Mouse (Mus musculus) 3134 (cell line): ENCODE data around the gene Zbtb11.
"Not testable (repeated sequence)": the region's sequence is repeated elsewhere in the genome, so short reads cannot be mapped to it uniquely, and the experiment has no call there.

Experiments
- DNase-seq: peaks from one replicate; pipeline ENCODE4 v3.0.0-alpha.2; 2011; ENCODE audit warnings: low spot score; ENCODE audit not compliant: insufficient read length; ENCODE audit errors: extremely low read depth

Gene Zbtb11

DNA sequence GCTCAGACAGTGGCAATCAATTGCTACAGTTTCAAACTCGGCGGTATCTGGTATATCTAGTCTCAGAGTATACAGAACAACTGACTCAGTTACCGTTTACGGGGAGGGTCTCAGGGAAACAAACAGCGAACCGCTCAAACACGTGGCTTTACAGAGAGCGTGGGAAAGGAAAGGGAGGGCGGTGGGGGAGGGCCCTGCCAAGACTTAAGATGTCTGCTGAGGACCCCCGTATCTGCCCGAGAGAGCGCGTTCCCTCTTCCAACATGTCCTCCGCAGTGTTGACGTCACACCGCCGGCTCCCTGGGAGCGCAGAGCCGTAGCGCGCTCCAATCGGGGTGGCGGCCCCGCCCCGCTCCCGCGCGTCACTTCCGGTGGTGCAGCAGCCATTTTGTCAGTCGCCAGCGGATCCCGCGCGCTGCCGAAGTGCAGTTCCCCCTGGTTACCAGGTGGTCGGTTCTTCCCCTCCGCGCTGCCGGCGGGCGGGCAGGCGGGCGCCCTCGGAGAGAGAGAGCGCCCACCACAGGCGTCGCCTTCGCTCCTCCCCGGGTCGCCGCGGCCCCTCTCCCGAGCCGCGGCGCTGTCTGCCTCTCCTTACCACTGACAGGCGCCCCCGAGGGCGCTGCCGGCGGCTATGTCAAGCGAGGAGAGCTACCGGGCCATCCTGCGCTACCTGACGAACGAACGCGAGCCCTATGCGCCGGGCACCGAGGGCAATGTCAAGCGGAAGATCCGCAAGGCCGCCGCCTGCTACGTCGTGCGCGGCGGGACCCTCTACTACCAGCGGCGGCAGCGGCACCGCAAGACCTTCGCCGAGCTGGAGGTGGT is at the start of gene Zbtb11:
Gene Zbtb11, plus strand, starts transcription at position 453 of the 825 bp plus-strand sequence.
- peak; percentile 99 for DNase-seq

DNA sequence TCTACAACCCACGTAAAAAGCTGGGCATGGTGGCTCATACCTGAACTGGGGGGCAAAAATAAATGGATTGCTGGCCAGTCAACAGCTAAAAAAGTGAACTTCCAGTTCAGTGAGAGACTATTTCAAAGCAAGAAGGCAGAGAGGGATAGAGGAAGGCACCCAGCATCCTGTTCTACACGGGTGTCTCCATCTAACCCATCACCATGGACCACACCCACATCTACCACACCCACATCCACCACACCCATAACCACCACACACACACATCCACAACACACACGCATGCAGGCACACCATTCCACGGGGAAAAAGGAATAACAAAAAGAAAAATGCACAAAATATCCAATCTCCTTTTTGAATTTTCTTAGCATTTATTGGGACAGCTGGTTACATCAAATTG is 49.7 kb upstream of the Zbtb11 start:
- DNase-seq = no peak

DNA sequence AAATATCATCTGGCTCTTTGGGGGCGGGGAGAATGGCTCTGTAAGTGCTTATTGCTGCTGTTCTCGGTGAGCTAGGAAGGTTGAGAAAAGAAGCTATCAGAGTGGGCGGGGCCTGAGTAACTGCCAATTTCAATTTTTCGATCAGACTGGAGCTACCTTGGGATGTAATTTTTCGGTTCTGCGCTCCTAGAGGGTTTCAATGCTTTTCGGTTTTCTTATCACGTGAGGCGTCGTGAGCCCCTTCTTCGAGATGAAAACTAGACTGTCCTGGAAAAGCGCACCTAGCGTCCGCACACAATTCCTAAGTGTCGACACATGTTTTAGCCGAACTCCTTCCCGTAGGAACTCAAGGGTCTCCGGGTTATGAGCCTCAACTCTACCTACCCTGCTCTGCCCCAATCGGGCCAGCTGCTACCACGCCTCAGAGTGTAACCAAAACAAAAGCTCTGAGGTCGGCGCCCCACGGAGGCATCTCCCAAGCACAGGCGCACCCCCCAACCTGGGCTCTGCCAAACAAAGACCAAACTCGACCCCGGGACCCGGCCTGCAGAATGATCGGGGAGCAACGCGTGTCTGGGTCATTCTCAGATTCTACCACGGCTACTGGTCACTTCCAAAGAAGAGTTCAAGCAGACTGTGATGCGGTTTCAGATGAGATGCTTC is 39.9 kb upstream of the Zbtb11 start:
- no peak for DNase-seq

DNA sequence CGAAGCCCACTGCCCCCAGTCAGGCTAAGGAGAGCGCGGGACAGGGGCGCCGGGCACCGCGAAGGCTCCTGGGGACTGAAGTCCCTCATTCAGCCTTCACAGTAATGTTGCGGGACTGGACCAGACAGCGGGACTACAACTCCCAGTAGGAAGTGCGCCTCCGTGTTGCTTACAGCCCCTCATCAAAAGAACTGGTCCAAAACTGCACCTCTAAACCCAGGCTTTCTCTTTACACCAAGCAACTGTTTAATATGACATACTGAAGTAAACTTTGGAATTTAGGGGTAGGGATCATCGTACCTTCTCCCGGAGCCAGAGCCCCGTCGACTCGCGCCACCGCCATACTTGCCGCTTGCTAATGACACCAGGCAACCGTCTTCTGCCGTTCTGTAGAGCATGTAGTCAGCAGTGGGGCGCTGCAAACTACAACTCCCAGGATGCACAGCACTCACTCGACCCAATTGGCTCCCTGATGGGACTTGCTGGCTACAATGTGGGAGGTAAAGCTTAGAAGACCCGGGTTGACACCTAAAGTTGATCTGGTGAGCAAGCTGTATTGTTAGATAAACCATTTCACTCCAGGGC is 39.1 kb upstream of the Zbtb11 start, which contains the start of gene Cep97:
Gene Cep97, minus strand, starts transcription at position 403 of the 585 bp plus-strand sequence.
- DNase-seq = peak; percentile 90

DNA sequence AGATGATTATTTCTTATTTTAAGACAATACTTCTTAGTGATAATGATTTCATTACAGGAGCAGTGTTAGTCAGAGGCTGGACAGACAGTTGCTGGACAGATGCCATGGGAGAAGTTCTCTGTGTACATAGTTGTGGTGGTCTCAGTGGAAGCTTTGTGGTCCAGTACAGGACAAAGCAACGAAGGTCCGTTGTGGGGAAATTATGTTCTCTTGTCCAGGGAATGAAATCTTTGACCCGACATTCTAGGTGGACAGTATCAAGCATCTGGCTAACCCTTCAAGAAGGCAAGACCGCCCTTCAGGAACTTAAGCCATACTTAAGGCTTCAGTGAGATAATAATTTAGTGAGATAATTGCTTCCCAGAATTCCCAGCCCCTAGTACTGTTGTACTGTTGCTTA is 34.9 kb upstream of the Zbtb11 start:
- DNase-seq = no peak

DNA sequence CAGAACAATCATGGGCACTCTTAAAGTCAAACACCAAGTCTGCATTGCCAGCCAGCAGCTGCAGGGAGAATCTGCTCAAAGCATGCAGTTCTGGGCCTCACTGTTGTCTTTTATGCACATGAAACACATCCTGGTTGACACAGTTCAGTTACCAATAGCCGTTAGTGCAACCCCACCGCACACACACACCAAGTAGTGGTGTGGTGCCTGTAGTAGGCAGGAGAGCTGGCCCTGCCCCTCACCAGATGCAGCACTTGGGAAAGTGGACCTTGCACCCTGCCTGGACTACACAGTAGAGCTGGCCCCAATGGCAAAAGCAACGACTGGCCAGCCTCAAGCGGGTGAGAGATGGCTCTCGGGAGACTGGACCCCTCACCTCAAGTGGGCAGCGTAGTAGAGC is 34.0 kb upstream of the Zbtb11 start:
- DNase-seq = no peak

DNA sequence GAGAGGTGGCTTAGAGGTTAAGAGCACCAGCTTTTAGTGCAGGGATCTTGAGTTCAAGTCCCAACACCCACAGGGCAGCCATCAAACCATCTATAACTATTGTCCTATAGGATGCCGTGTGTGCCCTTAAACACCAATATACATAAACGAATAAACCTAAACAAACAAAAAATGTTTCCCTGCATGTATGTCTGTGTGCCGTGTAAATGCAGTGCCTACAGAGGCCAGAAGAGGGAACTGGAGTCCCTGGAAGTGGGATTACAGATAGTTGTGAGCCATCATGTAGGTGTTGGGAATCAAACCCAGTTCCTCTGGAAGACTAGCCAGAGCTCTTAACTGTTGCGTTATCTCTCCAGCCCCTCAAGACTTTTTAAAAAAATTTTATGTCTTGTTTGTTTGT is 32.9 kb upstream of the Zbtb11 start:
- no peak for DNase-seq

DNA sequence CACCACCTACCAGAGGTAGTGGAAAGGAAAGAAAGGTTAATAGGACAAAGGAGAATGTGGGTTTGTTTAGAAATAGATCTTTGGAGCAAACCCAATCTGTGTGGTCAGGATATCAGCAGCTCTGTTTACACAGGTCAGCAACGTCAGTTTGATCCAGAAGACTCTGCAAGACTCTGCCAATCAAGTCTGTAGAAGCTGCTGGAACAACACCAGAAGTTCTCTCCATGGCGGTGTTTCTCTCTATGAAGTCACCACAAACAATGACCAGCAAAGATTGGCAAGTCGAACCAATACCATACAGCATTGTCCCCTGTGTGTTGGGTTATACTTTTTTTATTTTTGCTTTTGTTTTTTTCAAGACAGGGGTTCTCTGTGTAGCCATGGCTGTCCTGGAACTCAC is 26.4 kb upstream of the Zbtb11 start:
- DNase-seq = no peak

DNA sequence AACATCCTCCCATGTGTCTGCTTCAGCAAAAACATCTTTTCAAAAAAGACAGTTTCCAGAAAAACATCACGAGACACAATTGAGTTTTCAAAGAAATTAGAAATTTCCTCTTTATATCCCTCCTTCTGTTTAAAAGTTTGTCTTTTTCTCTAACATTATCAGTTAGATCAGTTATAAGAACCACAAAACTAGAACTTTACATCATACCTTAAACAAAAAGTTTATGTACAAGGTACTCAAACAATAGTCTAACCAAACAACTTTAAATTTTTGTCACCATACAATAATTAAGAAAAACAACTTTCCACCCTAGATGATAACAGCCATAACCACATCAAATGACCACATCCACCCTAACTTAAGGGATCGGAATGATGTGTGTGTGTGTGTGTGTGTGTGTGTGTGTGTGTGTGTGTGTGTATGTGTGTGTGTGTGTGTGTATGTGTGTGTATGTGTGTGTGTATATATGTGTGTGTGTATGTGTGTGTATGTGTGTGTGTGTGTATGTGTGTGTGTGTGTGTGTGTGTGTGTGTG is 25.7 kb upstream of the Zbtb11 start:
- DNase-seq = not testable (repeated sequence)

DNA sequence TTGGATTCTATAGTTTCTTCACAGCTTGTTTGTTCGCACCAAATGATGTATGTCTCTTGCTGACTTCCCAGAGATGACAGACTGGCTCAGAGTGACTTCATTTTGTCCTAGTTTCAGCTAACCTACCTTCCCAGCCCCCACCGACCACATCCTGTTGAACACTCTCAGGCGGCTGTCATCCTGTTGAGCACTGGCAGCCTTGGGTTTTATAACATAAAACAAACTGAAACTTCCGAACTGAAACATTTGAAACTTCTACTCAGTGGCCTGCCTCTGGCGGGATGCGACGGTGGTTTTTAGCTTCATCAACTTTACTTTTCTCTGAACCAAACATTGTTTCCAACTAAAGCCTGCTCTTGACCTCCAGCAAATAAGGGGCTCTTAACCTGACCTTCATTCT is 24.7 kb upstream of the Zbtb11 start:
- DNase-seq = peak; percentile 58

DNA sequence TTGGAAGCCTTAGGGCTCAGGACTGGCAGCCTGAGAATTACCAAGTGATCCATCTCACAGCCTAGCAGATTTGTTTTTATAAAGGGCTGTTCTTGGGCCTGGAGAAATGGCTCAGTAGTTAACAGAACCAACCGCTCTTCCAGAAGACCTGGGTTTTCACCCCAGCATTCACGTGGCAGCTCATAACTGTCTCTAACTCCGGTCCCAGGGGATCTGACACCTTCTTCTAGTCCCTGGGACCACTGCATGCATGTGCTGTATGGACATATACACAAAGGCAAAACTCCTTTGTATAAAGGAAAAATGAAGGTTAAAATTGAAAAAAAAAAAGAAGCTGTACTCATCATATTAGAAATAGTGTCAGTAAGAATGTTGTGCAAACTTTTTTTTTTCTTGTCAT is 23.2 kb upstream of the Zbtb11 start:
- no peak for DNase-seq

DNA sequence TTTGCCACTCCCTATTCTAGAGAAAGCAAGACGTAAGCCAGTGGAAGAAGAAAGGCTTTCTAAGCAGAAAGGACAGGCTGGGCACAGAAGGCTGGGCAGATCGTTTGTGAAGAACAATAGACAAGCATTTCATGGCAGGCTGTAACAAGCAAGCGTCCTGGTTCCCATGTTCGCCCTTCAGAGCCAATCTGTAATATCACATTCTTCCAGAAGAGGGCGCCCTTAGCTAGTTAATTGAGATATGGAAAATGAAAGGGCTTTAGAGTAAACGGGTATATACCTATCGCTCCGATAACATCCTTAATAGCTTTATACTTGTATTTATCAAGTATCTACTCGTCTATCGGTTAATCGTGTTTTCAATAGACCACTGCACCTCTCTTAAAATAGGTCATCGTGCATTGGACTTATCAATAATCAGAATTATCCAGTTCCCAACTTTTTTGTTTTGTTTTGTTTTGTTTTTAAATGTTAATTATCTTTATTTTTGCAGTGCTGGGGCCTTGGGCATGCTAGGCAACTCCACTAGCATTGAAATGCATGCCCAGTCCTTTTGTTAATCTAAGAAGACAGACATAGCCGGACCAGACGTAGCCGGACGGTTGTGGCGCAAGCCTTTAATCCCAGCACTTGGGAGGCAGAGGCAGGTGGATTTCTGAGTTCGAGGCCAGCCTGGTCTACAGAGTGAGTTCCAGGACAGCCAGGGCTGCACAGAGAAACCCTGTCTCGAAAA is 22.6 kb upstream of the Zbtb11 start:
- peak; percentile 49 for DNase-seq

DNA sequence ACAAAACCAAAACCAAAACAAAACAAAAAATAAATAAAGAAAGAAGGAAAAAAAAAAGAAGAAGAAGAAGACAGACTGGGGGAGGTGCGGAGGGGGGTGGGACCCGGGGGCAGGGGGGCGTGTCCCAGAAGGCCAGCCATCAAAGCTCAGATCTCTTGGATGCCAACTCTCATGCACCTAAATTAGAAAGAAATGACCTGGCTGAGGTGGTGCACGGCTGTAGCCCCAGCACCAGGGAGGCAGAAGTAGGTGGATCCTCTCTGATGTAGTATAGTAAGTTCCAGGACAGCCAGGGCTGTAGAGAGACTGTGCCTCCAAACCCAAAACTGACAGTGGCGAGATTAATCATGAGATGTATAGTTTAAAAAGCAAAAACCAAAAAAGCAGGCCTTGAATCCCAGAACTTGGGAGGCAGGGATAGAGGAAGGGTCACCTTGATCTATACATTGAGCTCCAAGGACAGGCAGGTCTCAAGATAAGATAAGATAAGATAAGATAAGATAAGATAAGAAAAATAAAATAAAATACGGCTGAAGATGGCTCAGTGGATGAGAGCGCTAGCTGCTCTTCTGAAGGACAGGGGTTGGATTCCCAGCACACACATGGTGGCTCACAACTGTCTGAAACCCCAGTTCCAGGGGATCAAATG is 21.9 kb upstream of the Zbtb11 start:
- DNase-seq = no peak

DNA sequence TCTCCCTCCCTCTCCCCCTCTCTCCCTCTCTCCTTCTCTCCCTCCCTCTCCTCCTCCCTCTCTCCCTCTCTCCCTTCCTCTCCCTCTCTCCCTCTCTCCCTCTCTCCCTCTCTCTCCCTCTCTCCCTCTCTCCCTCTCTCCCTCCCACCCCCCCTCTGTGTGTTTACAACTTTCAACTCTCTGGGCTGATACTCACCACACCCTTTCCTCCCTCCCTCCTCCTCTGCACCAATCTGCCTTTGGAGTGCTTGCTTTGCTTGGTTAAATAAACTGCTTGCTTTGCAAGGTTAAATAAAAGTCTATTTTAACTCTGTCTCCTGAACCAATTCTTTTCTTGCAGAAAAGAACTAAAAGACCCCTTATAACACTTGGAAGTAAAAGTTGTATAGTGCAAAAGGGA is 20.9 kb upstream of the Zbtb11 start:
- no peak for DNase-seq

DNA sequence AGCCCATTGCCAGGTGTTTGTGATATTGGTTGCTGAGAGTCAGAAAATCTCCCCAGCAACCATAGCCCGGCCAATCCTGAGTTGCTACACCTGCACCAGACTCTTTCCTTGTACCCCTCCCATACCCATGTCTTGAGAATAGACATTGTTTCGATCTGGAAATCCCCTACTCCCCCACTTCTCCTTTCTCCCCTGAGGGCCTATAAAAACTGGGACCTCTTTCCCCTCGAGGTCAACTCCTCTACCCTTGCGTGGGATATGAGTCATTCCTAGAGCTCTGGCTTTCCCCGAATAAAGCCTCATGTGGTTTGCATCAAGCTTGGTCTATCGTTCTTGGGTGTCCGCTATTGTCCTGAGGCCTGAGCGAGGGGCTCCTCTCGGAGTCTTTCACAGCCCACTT is 19.5 kb upstream of the Zbtb11 start:
- DNase-seq = not testable (repeated sequence)

DNA sequence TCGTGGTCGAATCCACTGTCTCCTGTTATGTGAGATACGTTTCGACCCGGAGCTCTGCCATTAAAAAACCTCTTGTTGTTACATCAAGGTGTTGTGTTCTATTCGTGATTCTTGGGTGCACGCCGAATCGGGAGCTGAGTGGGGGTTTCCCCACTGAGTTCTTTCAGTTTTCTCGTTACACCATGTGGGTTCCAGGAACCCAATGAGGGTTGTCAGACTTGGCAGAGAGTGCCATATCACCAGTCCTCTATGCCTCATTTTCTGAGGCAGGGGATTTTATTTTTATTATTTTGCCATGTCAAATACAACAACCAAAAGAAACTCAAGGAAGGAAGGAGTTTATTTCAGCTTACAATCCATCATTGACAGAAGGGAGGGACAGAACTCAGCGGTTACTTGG is 10.6 kb upstream of the Zbtb11 start:
- DNase-seq = not testable (repeated sequence)

DNA sequence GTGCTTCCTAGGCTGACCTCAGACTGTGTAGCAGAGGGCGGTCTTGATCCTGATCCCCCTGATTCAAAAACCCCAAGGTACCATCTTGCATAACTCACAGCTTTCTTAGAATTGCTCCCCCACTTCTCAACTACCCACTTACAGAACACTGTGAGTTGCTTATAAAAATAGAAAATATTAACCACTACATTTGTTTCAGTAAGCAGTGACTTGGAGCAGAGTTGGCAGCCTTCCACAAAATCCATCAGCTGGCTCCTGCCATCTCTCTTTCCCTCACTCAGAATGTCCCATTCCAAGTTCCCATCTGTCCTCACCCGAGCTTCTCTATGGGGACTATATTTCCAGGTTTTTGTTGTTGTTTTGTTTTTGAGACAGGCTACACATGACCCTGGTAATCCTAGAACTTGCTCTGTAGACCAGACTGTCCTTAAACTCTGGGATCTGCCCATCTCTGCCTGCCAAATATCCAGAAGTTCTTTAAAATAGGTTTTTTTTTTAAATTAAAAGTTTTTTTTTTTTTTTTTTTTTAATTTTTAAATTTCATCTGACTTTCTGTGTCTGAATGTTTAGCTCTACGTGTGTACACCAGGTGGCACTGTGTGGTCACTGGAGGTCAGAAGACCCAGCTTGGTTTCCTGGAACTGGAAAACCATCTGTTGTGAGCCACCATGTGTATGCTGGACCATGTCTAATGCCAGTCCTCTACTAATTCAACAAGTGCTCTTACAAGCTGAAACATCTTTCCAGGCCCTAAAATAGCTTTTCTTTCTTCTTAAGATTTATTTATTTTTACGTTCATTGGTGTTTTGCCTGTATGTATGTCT is 9.3 kb upstream of the Zbtb11 start:
- DNase-seq = no peak

DNA sequence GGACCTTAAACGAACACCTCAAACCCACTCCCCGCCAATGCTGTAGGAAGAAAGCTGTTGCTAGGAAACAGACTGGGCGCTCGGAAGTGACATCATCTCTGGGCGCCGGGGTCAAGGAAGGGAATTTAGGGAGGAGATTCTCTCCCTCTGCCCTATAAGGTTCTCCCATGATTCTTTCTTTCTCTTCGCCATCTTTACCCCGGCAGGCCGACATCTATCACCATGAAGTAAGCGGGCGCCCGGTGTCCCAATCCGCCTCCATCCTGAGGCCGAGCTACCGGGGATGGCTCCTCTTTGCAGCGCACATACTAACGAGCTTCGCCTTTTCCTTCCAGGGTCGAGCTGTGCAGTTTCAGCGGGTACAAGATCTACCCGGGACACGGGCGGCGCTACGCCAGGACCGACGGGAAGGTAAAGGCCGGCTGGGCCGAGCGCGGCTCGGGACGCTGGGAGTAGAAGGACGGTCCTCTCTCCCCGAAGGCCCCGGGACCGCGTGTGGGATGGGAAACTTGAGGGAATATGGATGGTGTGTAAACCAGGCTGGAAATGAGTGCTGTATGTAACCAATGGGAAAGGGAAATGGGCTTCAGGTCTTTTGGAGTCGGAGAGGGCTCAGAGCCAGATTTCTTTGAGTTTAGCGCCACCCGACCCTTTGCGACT is 7.3 kb upstream of the Zbtb11 start, which contains the start of gene Rpl24:
Gene Rpl24, plus strand, starts transcription at position 64 of the 660 bp plus-strand sequence.
- DNase-seq = peak; percentile 80

DNA sequence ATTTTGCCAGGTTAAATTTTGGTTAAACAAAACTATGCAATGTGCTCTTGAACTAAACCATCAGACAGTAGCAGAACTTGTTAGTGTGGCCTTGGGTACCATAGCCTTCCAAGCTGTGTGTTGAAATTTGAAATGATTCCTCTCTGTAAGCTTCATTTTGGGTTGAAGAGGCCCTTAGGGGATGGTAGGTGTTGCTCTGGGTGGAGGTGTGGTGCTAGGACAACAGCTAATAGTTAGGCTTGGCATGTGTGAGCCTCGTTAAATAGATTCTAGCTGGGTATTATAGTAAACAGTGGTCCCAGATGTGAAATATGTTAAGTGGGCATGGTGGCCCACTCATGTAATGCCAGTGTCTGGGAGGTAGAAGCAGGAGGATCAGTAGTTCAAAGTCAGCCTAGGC is 6.5 kb upstream of the Zbtb11 start:
- DNase-seq = no peak
